Mouse (Mus musculus) liver, embryonic 16.5 days (tissue): ENCODE data around the gene Plvap. TPM values are rescaled to one million over a fixed set of nuclear protein-coding genes. Genes with fewer than 3 reads are reported as not detected.
A peak's percentile ranks its signal among the peaks of the same experiment; 100 is the strongest.

ENCODE experiments used
- ATAC-seq: fragments of 200-750 bp; cut with Nextera tagmentation; 2 replicates; pipeline ENCODE4 v1.8.0; 2017; ENCODE audit warnings: low read depth, mild to moderate bottlenecking, moderate number of reproducible peaks, moderate library complexity
- H3K27ac ChIP-seq: fragments of 300-500 bp; sonication (generic); 2 replicates; pipeline ENCODE4 v1.5.1; 2014; ENCODE audit warnings: mild to moderate bottlenecking, low read length
- H3K27me3 ChIP-seq: fragments of 300-500 bp; sonication (generic); 2 replicates; pipeline ENCODE4 v1.6.1; 2014; ENCODE audit warnings: low read depth, low read length, mixed read lengths; ENCODE audit not compliant: control insufficient read depth, insufficient read depth
- H3K36me3 ChIP-seq: fragments of 300-500 bp; sonication (generic); 2 replicates; pipeline ENCODE4 v1.6.1; 2014; ENCODE audit warnings: mild to moderate bottlenecking; ENCODE audit not compliant: control insufficient read depth, insufficient read depth
- H3K4me1 ChIP-seq: fragments of 300-500 bp; sonication (generic); 2 replicates; pipeline ENCODE4 v1.6.1; 2014; ENCODE audit warnings: low read depth, low read length, mixed read lengths; ENCODE audit not compliant: control insufficient read depth
- H3K4me2 ChIP-seq: fragments of 300-500 bp; sonication (generic); 2 replicates; pipeline ENCODE4 v1.6.1; 2014; ENCODE audit warnings: low read depth, low read length, mixed read lengths
- H3K4me3 ChIP-seq: fragments of 300-500 bp; sonication (generic); 2 replicates; pipeline ENCODE4 v1.5.1; 2014; ENCODE audit warnings: low read depth, mild to moderate bottlenecking, low read length
- H3K9ac ChIP-seq: fragments of 300-500 bp; sonication (generic); 2 replicates; pipeline ENCODE4 v1.6.1; 2014; ENCODE audit warnings: low read depth, low read length
- H3K9me3 ChIP-seq: fragments of 300-500 bp; sonication (generic); replicated peaks from 2 replicates; pipeline ENCODE4 v1.6.1; 2016; ENCODE audit warnings: low read length; ENCODE audit not compliant: control insufficient read depth
- WGBS: fragments of 180-500 bp; shearing (Covaris S2); extraction: QIAGEN DNeasy Blood & Tissue Kit; methylation state at CpG from one replicate; pipeline ENCODE4 v1.1.7; 2014; ENCODE audit not compliant: insufficient replicate concordance; 5-methylcytosine and 5-hydroxymethylcytosine counted together
- polyA plus RNA-seq: library from polyadenylated mRNA; unstranded; fragments of >200 nt; fragmentation: Nextera tagmentation; extraction: Ambion mirVana; gene quantifications from 2 replicates; pipeline ENCODE4 v1.2.1, GENCODE M21; 2015

The Plvap gene
- polyA plus RNA-seq, 1 experiment from 2014 or later, result 20.3 TPM

DNA sequence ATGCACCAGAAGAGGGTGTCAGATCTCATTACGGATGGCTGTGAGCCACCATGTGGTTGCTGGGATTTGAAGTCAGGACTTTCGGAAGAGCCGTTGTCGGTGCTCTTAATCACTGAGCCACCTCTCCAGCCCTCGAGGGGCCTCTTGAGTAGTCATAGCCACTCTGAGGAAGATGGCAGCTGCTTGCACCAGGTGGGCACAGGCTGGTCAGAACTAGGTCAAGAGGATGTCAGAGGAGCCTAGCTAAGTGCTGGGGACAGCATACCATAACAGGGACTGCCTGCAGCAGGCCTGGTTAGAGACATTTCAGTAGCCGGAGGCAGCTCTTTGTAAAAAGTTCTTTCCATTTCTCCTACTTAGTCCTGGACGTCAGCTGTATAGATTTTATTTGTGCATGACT lies 39.2 kb upstream of the Plvap start:
- WGBS, result 69% methylated on average over 7 of the region's 7 CpGs
- Histone ChIP-seq H3K4me3 (no peak overlapping the region), H3K27me3 (no peaks in the 10 kb centered on the region)

DNA sequence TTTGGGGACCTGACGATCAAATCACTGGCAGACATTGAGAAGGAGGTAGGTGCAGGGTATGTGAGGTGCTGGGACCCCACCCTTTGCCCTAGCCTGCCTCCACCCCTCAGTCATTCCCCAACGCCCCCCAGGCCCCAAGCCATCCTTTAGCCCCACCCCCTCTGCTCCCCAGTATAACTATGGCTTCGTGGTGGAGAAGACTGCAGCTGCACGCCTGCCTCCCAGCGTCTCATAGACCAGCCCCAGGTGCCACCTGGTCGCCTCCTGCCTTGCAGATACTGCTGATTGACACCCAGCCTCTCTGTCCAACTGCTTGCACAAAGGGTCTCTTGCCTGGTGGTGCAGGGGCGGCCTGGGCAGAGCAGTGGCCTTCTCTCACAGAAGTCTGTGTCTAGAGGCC lies 36.0 kb upstream of the Plvap start:
- Histone ChIP-seq H3K27ac (no peak overlapping the region), H3K27me3 (no peaks in the 10 kb centered on the region), H3K9ac (no peak overlapping the region), H3K36me3 (no peaks in the 10 kb centered on the region), H3K4me2 (no peak overlapping the region), H3K9me3 (no peaks in the 10 kb centered on the region), H3K4me1 (peaks cover 8% of the 10 kb centered on the region), H3K4me3 (no peak overlapping the region)
- WGBS, result 71% methylated on average over 7 of the region's 7 CpGs
- no peak for ATAC-seq

More for the DNA sequence above, 39.2 kb upstream of the Plvap start:
- H3K27ac ChIP-seq, result no peak overlapping the region
- no peak overlapping the region for H3K9ac ChIP-seq
- no peaks in the 10 kb centered on the region for H3K36me3 ChIP-seq
- ATAC-seq, result no peak
- no peak overlapping the region for H3K4me2 ChIP-seq
- H3K9me3 ChIP-seq, result no peaks in the 10 kb centered on the region
- peaks cover 4% of the 10 kb centered on the region; the same call in 1 of the 2 replicates for H3K4me1 ChIP-seq

DNA sequence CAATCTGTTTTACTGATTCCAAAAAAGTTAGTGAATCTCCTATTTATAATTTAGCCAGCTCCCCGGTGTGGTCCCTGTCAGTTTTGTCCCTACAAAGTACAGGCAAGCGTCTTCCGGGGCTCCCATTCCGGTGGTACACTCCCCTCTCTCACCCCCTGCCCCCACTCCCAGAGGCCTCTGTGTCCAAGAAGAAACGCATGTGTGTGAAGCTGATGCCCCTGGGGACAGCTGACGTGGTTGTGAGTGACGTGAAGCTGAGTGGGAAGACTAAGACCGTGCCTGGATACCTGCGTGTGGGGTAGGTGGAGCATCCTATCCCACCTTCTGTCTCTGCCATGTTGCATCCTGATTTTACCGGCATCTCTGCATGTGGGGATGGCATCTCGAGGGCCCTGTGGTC lies 33.5 kb upstream of the Plvap start:
- 80% methylated on average over 11 of the region's 11 CpGs for WGBS
- Histone ChIP-seq H3K4me3 (no peak overlapping the region), H3K4me1 (peaks cover 8% of the 10 kb centered on the region), H3K9ac (no peak overlapping the region), H3K9me3 (no peaks in the 10 kb centered on the region), H3K4me2 (no peak overlapping the region), H3K27ac (no peak overlapping the region), H3K27me3 (no peaks in the 10 kb centered on the region), H3K36me3 (no peaks in the 10 kb centered on the region)
- no peak for ATAC-seq

DNA sequence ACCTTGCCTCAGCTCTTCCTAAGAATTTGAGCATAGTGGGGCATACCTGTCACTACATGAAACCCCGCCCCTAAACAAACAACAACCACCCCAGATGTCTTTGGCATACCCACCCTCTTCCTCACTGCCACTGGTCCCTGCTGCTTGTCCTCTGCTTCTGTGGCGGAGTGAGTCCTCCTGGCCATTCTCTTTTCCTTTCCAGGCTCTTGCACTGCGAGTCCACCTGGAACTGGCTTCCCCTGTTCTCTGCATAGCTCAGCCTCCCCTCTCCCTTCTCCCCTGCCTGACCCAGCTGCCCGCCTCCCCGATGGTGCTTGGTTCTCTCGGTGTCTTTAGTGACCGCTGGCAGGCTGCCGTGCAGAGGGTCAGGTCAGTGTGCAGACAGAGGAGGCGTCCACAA lies 32.2 kb upstream of the Plvap start:
- Histone ChIP-seq H3K4me2 (peak overlapping the region; percentile 89), H3K27ac (no peak overlapping the region), H3K4me1 (peaks cover 8% of the 10 kb centered on the region), H3K27me3 (no peaks in the 10 kb centered on the region), H3K9me3 (no peaks in the 10 kb centered on the region), H3K4me3 (no peak overlapping the region; the same call in 1 of the 2 replicates), H3K9ac (no peak overlapping the region; the same call in 1 of the 2 replicates), H3K36me3 (no peaks in the 10 kb centered on the region)
- no peak for ATAC-seq
- 77% methylated on average over 9 of the region's 9 CpGs for WGBS

DNA sequence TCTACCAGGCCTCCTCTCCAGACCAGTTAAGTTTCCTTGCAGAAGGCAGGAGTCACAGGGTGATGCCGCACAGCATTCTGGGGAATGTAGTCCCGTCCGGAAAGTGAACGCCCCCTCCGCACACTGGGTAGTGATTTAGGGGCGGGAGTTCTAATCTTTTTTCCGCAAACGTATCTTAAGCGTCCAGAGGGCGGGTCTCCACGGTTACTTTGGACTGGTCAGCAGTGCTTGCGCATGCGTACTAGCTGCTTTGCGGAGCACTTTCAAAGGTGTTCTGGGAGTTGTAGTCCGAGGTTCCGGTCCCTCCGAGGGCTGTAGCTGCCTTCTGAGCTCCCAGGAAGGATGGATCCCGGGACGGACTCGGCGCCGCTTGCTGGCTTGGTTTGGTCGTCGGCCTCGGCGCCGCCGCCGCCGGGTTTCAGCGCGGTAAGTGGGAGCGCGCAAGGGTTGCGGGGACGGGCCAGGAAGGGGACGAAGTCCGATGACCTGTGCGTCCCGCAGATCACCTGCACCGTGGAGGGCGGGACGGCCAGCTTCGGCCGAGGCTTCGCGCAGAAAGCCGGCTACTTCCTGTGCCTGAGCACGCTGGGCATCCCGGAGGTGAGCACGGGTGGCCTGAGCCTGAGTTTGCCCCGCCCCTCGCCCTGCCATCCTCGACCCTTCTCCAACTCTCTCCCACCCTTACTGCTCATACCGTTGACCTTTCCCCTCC lies 31.2 kb upstream of the Plvap start, which contains the start of gene Mvb12a:
Mvb12a (plus strand) TSS at position 291 of the 712 bp plus-strand sequence.
- no peaks in the 10 kb centered on the region for H3K27me3 ChIP-seq
- H3K4me2 ChIP-seq, result peak within 1 kb of the TSS; percentile 89
- H3K4me3 ChIP-seq, result peak within 1 kb of the TSS; percentile 73
- peaks cover 14% of the 10 kb centered on the region for H3K4me1 ChIP-seq
- H3K27ac ChIP-seq, result peak within 1 kb of the TSS; percentile 66
- WGBS, result under 1% methylated on average over 52 of the region's 55 CpGs
- ATAC-seq, result peak; percentile 95
- no peaks in the 10 kb centered on the region for H3K36me3 ChIP-seq
- no peaks in the 10 kb centered on the region for H3K9me3 ChIP-seq
- H3K9ac ChIP-seq, result peak within 1 kb of the TSS; percentile 64

DNA sequence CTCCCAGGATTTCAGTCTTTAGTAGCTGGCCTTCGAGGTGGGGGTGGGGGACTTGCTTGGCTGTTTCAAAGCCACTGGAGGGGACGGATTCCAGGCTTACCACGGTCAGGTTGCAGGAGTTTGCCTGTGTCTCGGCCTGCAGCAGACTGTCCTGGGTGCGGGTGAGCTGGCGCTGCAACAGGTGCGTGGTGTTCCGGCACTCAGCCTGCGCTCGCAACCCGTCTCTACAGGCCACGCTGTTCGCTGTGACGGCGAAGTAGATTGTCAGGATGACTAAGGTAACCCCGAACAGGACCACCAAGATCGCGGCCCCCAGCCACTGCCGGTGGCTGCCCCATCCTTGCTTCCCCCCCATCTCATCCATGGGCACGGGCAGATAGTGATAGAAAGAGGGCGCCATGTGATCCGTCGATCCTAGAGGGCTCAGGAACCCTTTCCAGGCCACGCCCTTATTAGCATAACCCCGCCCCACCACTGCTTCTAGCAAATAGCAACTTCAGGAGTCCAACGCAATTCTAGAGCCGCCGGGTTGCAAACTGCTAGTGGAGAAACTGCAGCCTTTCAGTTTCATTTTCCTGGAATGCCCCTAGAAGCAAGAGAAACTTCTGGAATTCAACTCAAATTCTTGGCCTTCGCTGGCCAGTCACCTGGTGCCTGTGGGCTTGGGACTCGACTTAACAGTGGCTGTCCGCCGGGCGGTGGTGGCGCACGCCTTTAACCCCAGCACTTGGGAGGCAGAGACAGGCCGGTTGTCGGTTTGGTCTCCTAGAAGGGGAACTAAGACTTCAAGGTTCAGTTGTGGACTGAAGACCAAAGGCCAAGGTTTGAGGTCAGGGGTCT lies 25.7 kb upstream of the Plvap start, which contains the start of gene Bst2:
Bst2 (minus strand) TSS at position 429 of the 840 bp plus-strand sequence.
- Histone ChIP-seq H3K27ac (peak within 1 kb of the TSS; percentile 82), H3K4me1 (peaks cover 15% of the 10 kb centered on the region), H3K27me3 (no peaks in the 10 kb centered on the region), H3K9ac (peak within 1 kb of the TSS; percentile 73), H3K4me3 (peak within 1 kb of the TSS; percentile 76), H3K4me2 (peak within 1 kb of the TSS; percentile 85), H3K9me3 (no peaks in the 10 kb centered on the region), H3K36me3 (no peaks in the 10 kb centered on the region)
- ATAC-seq, result peak; percentile 92
- WGBS, result 2% methylated on average over 37 of the region's 37 CpGs

DNA sequence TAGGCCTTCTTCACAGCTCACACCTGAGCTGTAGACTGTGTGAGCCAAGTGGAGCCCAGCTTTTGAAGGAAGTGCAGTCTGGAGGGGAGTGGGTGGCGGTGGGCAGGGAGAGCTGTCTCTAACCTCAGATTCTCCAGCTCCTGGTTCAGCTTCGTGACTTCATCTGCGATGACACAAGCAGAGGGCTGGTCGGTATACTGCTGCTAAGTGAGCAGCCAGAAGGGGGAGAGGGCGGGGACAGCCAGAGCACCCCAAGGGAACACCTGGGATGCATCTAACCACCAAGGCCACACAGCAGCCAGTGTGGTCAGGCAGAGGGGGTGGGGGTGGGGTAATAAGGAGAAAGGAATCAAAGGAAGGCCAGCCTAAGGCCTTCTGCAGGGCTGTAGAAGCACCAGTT lies 24.1 kb upstream of the Plvap start:
- Histone ChIP-seq H3K9me3 (no peaks in the 10 kb centered on the region), H3K27ac (no peak overlapping the region), H3K9ac (no peak overlapping the region), H3K4me1 (peaks cover 15% of the 10 kb centered on the region), H3K36me3 (no peaks in the 10 kb centered on the region), H3K27me3 (no peaks in the 10 kb centered on the region), H3K4me2 (no peak overlapping the region), H3K4me3 (no peak overlapping the region)
- ATAC-seq, result no peak
- WGBS, result 55% methylated on average over 5 of the region's 5 CpGs

DNA sequence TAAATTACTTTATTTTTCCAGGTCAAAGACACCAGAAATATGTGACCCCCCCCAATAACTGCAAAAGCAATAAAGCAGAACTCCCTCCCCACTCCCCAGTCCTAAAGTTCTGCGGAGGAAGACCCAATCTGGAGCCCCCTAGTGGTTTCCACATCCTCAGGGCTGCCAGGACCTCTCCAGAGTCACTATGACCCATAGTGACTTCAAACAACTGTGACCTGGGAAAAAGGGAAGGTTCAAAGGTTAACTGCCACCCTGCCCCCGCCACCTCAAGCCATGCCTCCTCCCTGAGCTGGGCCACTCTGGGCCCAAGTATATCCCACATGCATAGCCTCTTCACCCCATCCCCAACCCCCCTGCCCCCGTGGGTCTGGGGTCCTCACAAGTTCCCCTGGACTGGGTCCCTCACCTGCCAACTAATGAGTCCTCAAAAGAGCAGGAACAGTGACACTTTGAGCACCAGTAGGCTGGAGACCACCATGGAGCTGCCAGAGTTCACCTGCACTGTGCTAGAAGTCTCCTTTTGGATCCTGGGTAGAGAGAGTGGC lies 22.8 kb upstream of the Plvap start:
- Histone ChIP-seq H3K27ac (no peak overlapping the region), H3K27me3 (no peaks in the 10 kb centered on the region), H3K36me3 (no peaks in the 10 kb centered on the region), H3K9ac (no peak overlapping the region), H3K4me3 (no peak overlapping the region), H3K9me3 (no peaks in the 10 kb centered on the region), H3K4me2 (no peak overlapping the region), H3K4me1 (peaks cover 15% of the 10 kb centered on the region)
- no peak for ATAC-seq
- WGBS, result 38% methylated on average over 3 of the region's 3 CpGs
